Mouse (Mus musculus): ENCODE results near the gene Rgs17.

- TF ChIP-seq CTCF (IDR thresholded peaks at IDR 0.05; ENCODE audit: extremely low read depth, insufficient read length, insufficient replicate concordance, low read depth, low read length), result no peak
- TF ChIP-seq POLR2A (IDR thresholded peaks at IDR 0.05; ENCODE audit: low read depth, low read length), result no peak
Observed at GRCm38 (mm10) chr10:5806996-5807395, 115.2 kb downstream of the Rgs17 start.
